Mouse (Mus musculus): ENCODE results near the gene Esrrb.

The Esrrb gene

GRCm38 (mm10) chr12:86421490-86421904, 60.6 kb downstream of the Esrrb start:
- DNase-seq (ENCODE audit: low read depth, low spot score): no peak

- no peak for DNase-seq (ENCODE audit: low read depth, low spot score)
Observed at GRCm38 (mm10) chr12:86422166-86422910, 61.4 kb downstream of the Esrrb start.

DNA sequence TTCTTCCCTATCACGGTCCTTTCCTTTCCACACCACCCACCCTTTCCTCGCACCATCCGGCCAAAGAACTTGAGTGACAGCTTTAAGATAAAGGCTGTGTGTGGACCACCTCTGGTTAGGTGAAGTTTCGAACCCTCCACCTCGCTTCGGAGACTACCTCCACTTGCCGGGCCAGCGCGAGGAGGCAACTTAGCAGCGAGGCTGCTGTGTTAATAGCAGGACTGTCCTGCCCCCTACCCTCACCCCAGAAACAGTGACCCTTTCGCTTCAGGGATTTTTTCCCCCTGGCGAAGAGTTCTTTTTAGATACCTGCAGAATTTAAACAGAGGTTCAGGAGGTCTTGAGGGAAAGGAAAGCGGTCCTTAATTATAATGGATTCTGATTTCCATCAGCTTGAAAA, 62.2 kb downstream of the Esrrb start:
- no peak for DNase-seq (ENCODE audit: low read depth, low spot score)

- no peak for DNase-seq (ENCODE audit: low read depth, low spot score)
Observed at GRCm38 (mm10) chr12:86427585-86427984, 66.7 kb downstream of the Esrrb start.

DNA sequence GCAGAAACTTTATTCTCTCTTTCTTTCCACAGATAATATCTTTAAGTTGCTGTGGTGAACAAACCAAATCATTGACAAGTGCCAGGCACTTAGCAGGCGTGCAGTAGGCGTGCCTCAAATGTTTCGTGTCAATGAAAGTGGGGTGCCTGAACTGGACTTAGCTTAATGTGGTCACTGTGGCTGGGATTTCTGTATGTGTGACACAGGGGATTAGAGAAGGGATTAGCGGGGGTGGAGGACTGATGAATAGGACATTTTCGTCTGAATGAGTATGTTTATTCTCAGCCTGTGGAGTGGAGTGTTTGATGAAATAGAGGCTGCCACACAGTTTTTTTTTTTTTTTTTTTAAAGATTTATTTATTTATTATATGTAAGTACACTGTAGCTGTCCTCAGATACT, 70.8 kb downstream of the Esrrb start:
- DNase-seq (ENCODE audit: low read depth, low spot score): no peak

GRCm38 (mm10) chr12:86433371-86433821, 72.5 kb downstream of the Esrrb start:
- DNase-seq (ENCODE audit: low read depth, low spot score): peak; percentile 68

- DNase-seq (ENCODE audit: low read depth, low spot score): no peak
Observed at GRCm38 (mm10) chr12:86435651-86436050, 74.7 kb downstream of the Esrrb start.

DNA sequence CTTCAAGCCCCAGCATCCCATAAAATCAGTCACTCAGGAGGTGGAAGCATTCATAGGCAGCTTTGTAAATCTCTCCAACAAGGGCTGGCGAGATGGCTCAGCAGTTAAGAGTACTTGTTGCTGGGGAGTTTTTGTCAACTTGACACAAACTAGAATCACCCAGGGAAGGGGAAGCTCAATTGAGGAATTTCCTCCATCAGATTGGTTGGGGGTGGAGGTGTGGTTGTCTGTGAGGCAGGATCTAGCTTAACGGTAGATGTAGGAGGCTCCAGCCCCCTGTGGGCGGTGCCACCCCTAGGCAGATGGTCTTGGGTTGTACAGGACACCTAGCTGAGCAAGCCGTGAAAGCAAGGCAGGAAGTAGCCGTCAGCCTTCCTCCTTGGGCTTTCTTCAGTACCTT, 89.9 kb downstream of the Esrrb start:
- DNase-seq (ENCODE audit: low read depth, low spot score): no peak

GRCm38 (mm10) chr12:86455009-86455408, 94.1 kb downstream of the Esrrb start:
- no peak for DNase-seq (ENCODE audit: low read depth, low spot score)

DNA sequence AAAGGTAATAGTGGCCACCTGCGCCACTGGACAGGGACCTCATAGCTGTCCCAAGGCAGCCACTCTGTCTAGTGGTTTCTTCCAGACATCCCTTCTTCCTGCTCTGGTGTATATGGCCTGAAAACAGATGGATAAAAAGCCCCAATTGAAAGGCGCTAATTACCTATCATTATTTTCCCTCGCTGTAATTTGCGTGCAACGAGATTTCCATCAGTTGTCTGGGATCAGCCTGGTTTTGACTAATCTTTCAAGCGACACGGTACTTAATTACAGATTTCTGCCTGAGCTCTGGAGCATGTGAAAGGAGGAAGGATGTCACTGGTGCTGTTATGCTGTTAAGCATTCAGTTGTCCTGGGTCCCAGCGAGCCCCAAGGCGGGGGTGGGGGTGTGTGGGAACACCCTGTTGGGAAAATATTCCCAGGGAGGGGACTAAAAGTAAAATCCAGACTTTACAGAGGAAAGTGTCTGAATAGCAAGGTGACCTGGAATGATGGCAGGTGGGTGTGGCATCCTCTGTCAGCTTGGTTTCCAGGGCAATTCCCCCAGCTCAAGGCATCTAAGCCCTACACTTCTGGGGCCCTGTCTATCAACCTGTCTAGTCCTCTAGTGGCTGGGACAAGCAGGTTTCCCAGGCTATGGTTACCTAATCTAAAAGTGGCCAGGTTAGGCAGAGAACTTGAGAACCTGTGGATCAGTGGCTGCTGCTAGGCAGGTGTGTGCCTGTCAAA, 102.0 kb downstream of the Esrrb start:
- DNase-seq (ENCODE audit: low read depth, low spot score): no peak

DNA sequence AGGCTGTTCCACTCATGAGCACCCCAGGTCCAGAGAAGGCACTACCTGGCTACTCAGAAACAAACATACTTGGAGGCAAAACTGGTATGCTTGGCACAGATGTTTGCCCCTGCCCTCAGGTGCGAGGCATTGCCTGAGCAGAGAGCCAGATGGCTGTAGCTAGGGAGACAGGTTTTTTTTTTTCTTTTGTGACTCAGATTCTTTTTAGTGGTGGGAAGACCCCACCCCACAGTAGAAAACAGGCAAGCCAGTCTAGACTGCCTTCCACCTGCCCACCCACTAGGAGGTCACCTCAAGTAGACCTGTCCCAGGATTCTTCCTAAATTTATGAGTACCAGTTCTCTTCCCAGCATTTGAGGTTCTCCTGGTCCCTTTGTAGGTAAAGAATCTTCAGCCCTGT, 103.5 kb downstream of the Esrrb start:
- DNase-seq (ENCODE audit: low read depth, low spot score): no peak

DNA sequence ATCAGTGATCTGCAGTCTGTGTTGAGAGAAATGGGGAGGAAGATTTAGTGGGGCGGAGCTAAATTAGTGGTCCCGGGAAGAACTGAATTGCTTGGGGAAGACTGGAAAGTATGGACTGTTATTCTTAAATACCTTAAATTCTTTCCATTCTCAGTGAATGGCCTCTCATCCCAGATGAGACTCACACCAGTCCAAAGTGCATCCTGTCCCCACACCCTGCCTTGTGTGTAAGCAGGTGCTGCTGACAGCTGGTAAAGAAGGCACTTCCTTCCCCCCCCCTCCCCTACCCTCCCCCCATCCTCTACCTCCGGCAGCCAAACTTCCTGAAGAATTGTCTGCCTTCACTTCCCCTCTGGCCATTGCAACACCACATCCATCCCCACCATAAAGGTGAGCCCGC, 105.3 kb downstream of the Esrrb start:
- no peak for DNase-seq (ENCODE audit: low read depth, low spot score)

DNA sequence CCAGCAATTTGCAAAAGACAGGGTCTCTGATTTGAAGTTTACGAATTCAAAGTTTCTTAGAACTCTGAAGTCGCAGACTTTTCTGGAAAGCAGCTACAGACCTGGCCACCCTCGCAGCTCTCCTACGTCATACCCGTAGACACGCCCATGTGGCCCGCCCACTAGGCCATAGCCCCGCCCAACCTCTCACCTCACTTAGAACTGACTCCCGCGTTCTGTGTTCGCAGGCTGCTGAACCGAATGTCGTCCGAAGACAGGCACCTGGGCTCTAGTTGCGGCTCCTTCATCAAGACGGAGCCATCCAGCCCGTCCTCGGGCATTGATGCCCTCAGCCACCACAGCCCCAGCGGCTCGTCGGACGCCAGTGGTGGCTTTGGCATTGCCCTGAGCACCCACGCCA, 109.0 kb downstream of the Esrrb start:
- DNase-seq (ENCODE audit: low read depth, low spot score): no peak

GRCm38 (mm10) chr12:86470912-86471311, 110.0 kb downstream of the Esrrb start:
- no peak for DNase-seq (ENCODE audit: low read depth, low spot score)

DNA sequence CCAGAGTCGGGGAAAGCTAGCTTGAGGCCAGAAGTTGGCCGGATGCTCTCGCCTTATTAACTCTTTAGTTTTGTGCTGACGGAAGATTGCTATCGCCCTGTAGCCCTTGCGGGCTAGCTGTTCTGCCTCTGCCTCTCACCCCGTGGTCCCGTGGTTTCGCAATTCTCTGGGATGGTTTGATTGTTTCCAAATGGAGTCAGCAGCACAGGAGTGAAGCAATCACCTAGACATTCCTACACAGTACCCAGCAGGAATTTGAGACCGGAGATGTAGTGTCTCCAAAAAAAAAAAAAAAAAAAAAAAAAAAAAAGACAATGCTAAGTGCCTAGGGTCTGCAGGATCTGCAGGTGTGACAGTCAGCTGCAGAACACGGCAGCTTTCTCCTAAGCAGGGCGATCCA, 112.7 kb downstream of the Esrrb start:
- peak; percentile 14 for DNase-seq (ENCODE audit: low read depth, low spot score)

- DNase-seq (ENCODE audit: low read depth, low spot score): no peak
Observed at GRCm38 (mm10) chr12:86475994-86476393, 115.1 kb downstream of the Esrrb start.

GRCm38 (mm10) chr12:86478908-86479307, 118.0 kb downstream of the Esrrb start:
- DNase-seq (ENCODE audit: low read depth, low spot score): no peak

DNA sequence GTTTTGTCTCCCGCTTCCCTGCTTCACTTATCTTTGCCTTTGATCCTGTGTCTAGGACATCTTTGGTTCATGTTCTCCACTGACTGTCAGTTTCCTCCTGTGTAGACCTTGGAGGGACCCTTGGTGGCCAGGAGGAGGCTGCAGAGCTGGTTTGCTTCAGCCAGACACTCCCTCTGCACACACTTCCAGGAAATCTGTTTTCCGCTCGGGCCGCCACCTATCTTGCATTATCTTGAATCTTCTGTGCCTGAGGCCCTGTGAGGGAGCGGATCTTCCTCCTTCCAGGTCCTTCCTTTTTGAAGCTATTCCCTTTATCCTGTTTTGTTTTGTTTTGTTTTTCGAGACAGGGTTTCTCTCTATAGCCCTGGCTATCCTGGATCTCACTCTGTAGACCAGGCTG, 121.1 kb downstream of the Esrrb start:
- no peak for DNase-seq (ENCODE audit: low read depth, low spot score)

DNA sequence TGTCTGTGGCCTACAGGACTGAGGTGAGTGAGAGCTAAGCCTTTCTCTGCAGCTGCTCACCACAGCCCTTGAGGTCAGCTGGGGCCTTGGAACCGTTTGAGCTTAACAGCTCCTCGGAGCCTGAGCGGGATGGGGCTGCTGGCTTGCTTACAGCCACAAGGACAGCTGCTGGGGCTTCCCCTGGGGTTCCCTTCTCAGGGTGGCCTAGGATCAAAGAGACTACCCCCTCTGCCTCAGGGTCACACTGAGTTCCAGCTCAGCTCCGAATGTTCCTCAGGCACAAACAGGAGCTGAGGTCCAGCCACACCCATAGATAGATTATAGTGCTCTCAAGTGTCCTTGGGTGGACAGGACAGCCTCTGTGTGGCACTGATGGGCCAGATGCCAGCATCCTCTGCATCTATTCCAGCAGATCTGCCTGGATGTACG, 122.5 kb downstream of the Esrrb start:
- no peak for DNase-seq (ENCODE audit: low read depth, low spot score)

- no peak for DNase-seq (ENCODE audit: low read depth, low spot score)
Observed at GRCm38 (mm10) chr12:86488005-86488404, 127.1 kb downstream of the Esrrb start.

GRCm38 (mm10) chr12:86490052-86490451, 129.1 kb downstream of the Esrrb start:
- DNase-seq (ENCODE audit: low read depth, low spot score): no peak

GRCm38 (mm10) chr12:86491500-86491899, 130.6 kb downstream of the Esrrb start:
- no peak for DNase-seq (ENCODE audit: low read depth, low spot score)

DNA sequence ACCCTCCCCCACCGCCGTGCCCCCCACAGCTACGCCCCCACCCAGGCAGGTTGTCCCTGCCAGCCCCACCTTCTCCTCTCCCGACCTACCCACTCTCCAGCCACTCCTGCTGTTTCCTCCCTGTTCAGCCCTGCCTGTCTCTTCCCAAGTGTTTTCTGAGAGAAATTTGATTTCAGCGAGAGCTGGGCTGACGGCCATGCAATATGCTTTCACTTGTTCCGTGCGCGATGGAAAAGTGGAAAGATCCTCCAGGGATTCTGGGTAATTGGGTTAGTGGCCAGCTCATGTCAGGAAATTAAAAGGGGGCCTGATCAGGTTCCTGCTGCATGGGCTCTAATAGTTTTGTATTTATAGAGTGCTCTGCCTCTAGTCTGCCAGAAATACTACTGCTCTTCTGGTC, 131.9 kb downstream of the Esrrb start:
- DNase-seq (ENCODE audit: low read depth, low spot score): no peak

All from 3T3-L1 (cell line).